Mouse (Mus musculus) kidney, embryonic 15.5 days (tissue): ENCODE results near the gene Mtap. TPM values are rescaled to one million over a fixed set of nuclear protein-coding genes. Genes with fewer than 3 reads are reported as not detected.

Source experiments
- ATAC-seq: fragments of 200-750 bp; cut with Nextera tagmentation; replicated peaks from 2 replicates; pipeline ENCODE4 v1.8.0; 2017; ENCODE audit warnings: moderate TSS enrichment; ENCODE audit not compliant: low FRiP score
- H3K27ac ChIP-seq: fragments of 300-500 bp; sonication (generic); 2 replicates; pipeline ENCODE4 v1.5.1; 2015; ENCODE audit warnings: mild to moderate bottlenecking, inconsistent platforms
- H3K27me3 ChIP-seq: fragments of 300-500 bp; sonication (generic); 2 replicates; pipeline ENCODE4 v1.6.1; 2015; ENCODE audit warnings: inconsistent platforms
- H3K36me3 ChIP-seq: fragments of 300-500 bp; sonication (generic); 2 replicates; pipeline ENCODE4 v1.6.1; 2015; ENCODE audit warnings: inconsistent platforms
- H3K4me1 ChIP-seq: fragments of 300-500 bp; sonication (generic); 2 replicates; pipeline ENCODE4 v1.6.1; 2015; ENCODE audit warnings: inconsistent platforms
- H3K4me2 ChIP-seq: fragments of 300-500 bp; sonication (generic); 2 replicates; pipeline ENCODE4 v1.6.1; 2015; ENCODE audit warnings: moderate library complexity, mild to moderate bottlenecking, inconsistent platforms
- H3K4me3 ChIP-seq: fragments of 300-500 bp; sonication (generic); replicated peaks from 2 replicates; pipeline ENCODE4 v1.5.1; 2015; ENCODE audit warnings: mild to moderate bottlenecking, inconsistent platforms
- H3K9ac ChIP-seq: fragments of 300-500 bp; sonication (generic); 2 replicates; pipeline ENCODE4 v1.6.1; 2015; ENCODE audit warnings: mild to moderate bottlenecking, inconsistent platforms
- H3K9me3 ChIP-seq: fragments of 300-500 bp; sonication (generic); replicated peaks from 2 replicates; pipeline ENCODE4 v1.6.1; 2016; ENCODE audit warnings: inconsistent platforms
- WGBS: fragments of 180-500 bp; shearing (Covaris S2); methylation state at CpG from one replicate; pipeline ENCODE4 v1.1.7; 2015; ENCODE audit warnings: mixed read lengths; 5-methylcytosine and 5-hydroxymethylcytosine counted together
- polyA plus RNA-seq: library from polyadenylated mRNA; unstranded; fragments of >200 nt; fragmentation: Nextera tagmentation; extraction: Ambion mirVana; gene quantifications from 2 replicates; pipeline ENCODE4 v1.2.1, GENCODE M21; 2015

Mtap gene
- polyA plus RNA-seq, 1 experiment from 2014 or later, result 74.0 TPM

- Histone ChIP-seq H3K9ac (no peak overlapping the region), H3K4me3 (no peak overlapping the region), H3K4me2 (no peak overlapping the region), H3K4me1 (peaks cover 37% of the 10 kb centered on the region), H3K27me3 (no peaks in the 10 kb centered on the region), H3K9me3 (no peaks in the 10 kb centered on the region), H3K27ac (no peak overlapping the region; the same call in 1 of the 2 replicates), H3K36me3 (peaks cover 10% of the 10 kb centered on the region; the same call in 1 of the 2 replicates)
- ATAC-seq, result no peak
- 67% methylated on average over 5 of the region's 5 CpGs for WGBS
Measured at GRCm38 (mm10) chr4:89140832-89141231, 3.9 kb downstream of the Mtap start.

- 38% methylated on average over 6 of the region's 6 CpGs for WGBS
- peaks cover 35% of the 10 kb centered on the region for H3K36me3 ChIP-seq
- ATAC-seq, result peak; percentile 64
- no peak overlapping the region for H3K4me2 ChIP-seq
- H3K9ac ChIP-seq, result no peak overlapping the region
- peaks cover 14% of the 10 kb centered on the region for H3K4me1 ChIP-seq
- no peak overlapping the region for H3K27ac ChIP-seq
- no peaks in the 10 kb centered on the region for H3K27me3 ChIP-seq
- H3K4me3 ChIP-seq, result no peak overlapping the region
- no peaks in the 10 kb centered on the region for H3K9me3 ChIP-seq
Measured at GRCm38 (mm10) chr4:89145409-89145808, 8.5 kb downstream of the Mtap start.

GRCm38 (mm10) chr4:89146291-89146690, 9.4 kb downstream of the Mtap start:
- WGBS, result 55% methylated on average over 3 of the region's 3 CpGs
- peaks cover 5% of the 10 kb centered on the region for H3K4me1 ChIP-seq

GRCm38 (mm10) chr4:89149261-89149660, 12.3 kb downstream of the Mtap start:
- Histone ChIP-seq H3K9me3 (no peaks in the 10 kb centered on the region), H3K27me3 (no peaks in the 10 kb centered on the region), H3K27ac (no peak overlapping the region), H3K36me3 (peaks cover 58% of the 10 kb centered on the region), H3K4me1 (no peaks in the 10 kb centered on the region), H3K9ac (no peak overlapping the region), H3K4me2 (no peak overlapping the region), H3K4me3 (no peak overlapping the region)
- ATAC-seq, result no peak

More at GRCm38 (mm10) chr4:89146291-89146690, 9.4 kb downstream of the Mtap start:
- H3K4me2 ChIP-seq, result no peak overlapping the region
- H3K4me3 ChIP-seq, result no peak overlapping the region
- H3K9me3 ChIP-seq, result no peaks in the 10 kb centered on the region
- H3K9ac ChIP-seq, result no peak overlapping the region
- no peak for ATAC-seq
- no peaks in the 10 kb centered on the region for H3K27me3 ChIP-seq
- H3K27ac ChIP-seq, result no peak overlapping the region
- H3K36me3 ChIP-seq, result peaks cover 43% of the 10 kb centered on the region

- Histone ChIP-seq H3K36me3 (peaks cover 91% of the 10 kb centered on the region), H3K4me3 (no peak overlapping the region), H3K27me3 (no peaks in the 10 kb centered on the region), H3K27ac (no peak overlapping the region), H3K4me1 (no peaks in the 10 kb centered on the region), H3K9me3 (no peaks in the 10 kb centered on the region), H3K4me2 (no peak overlapping the region), H3K9ac (no peak overlapping the region)
- ATAC-seq, result no peak
- WGBS, result 91% methylated on average over 3 of the region's 3 CpGs
Measured at GRCm38 (mm10) chr4:89161389-89161788, 24.5 kb downstream of the Mtap start.

GRCm38 (mm10) chr4:89162496-89162895, 25.6 kb downstream of the Mtap start:
- Histone ChIP-seq H3K9ac (no peak overlapping the region), H3K27ac (no peak overlapping the region), H3K4me1 (no peaks in the 10 kb centered on the region), H3K4me3 (no peak overlapping the region), H3K9me3 (no peaks in the 10 kb centered on the region), H3K4me2 (no peak overlapping the region), H3K27me3 (no peaks in the 10 kb centered on the region), H3K36me3 (peaks cover 91% of the 10 kb centered on the region)
- WGBS, result 83% methylated on average over 5 of the region's 5 CpGs
- ATAC-seq, result no peak

GRCm38 (mm10) chr4:89163613-89164012, 26.7 kb downstream of the Mtap start:
- Histone ChIP-seq H3K4me1 (no peaks in the 10 kb centered on the region), H3K36me3 (peaks cover 91% of the 10 kb centered on the region), H3K27me3 (no peaks in the 10 kb centered on the region), H3K4me3 (no peak overlapping the region), H3K9me3 (no peaks in the 10 kb centered on the region), H3K9ac (no peak overlapping the region), H3K4me2 (no peak overlapping the region), H3K27ac (no peak overlapping the region)
- ATAC-seq, result no peak; the same call in 1 of the 2 replicates
- 91% methylated on average over 8 of the region's 8 CpGs for WGBS

GRCm38 (mm10) chr4:89164681-89165080, 27.8 kb downstream of the Mtap start:
- WGBS, result 94% methylated on average over 2 of the region's 2 CpGs
- no peaks in the 10 kb centered on the region for H3K9me3 ChIP-seq

GRCm38 (mm10) chr4:89168877-89169276, 32.0 kb downstream of the Mtap start:
- H3K4me1 ChIP-seq, result no peaks in the 10 kb centered on the region
- ATAC-seq, result no peak
- H3K4me3 ChIP-seq, result no peak overlapping the region
- no peaks in the 10 kb centered on the region for H3K27me3 ChIP-seq
- WGBS, result 85% methylated on average over 9 of the region's 9 CpGs
- no peak overlapping the region for H3K4me2 ChIP-seq
- H3K9ac ChIP-seq, result no peak overlapping the region
- peaks cover 85% of the 10 kb centered on the region for H3K36me3 ChIP-seq
- H3K27ac ChIP-seq, result no peak overlapping the region
- no peaks in the 10 kb centered on the region for H3K9me3 ChIP-seq

More at GRCm38 (mm10) chr4:89164681-89165080, 27.8 kb downstream of the Mtap start:
- no peak overlapping the region for H3K27ac ChIP-seq
- no peaks in the 10 kb centered on the region for H3K27me3 ChIP-seq
- H3K4me2 ChIP-seq, result no peak overlapping the region
- H3K9ac ChIP-seq, result no peak overlapping the region
- no peaks in the 10 kb centered on the region for H3K4me1 ChIP-seq
- H3K4me3 ChIP-seq, result no peak overlapping the region
- H3K36me3 ChIP-seq, result peaks cover 90% of the 10 kb centered on the region
- ATAC-seq, result no peak

- no peak for ATAC-seq
- H3K9ac ChIP-seq, result no peak overlapping the region
- no peaks in the 10 kb centered on the region for H3K9me3 ChIP-seq
- WGBS, result 86% methylated on average over 4 of the region's 4 CpGs
- no peak overlapping the region for H3K27ac ChIP-seq
- H3K4me1 ChIP-seq, result no peaks in the 10 kb centered on the region
- H3K4me3 ChIP-seq, result no peak overlapping the region
- H3K36me3 ChIP-seq, result peaks cover 85% of the 10 kb centered on the region
- no peaks in the 10 kb centered on the region for H3K27me3 ChIP-seq
- H3K4me2 ChIP-seq, result no peak overlapping the region
Measured at GRCm38 (mm10) chr4:89169739-89170138, 32.8 kb downstream of the Mtap start.

- H3K27me3 ChIP-seq, result no peaks in the 10 kb centered on the region
- H3K4me1 ChIP-seq, result no peaks in the 10 kb centered on the region
- no peak overlapping the region for H3K27ac ChIP-seq
- H3K36me3 ChIP-seq, result peaks cover 85% of the 10 kb centered on the region
- ATAC-seq, result no peak
- no peak overlapping the region for H3K4me3 ChIP-seq
- no peak overlapping the region for H3K9ac ChIP-seq
- WGBS, result 93% methylated on average over 6 of the region's 6 CpGs
- no peak overlapping the region for H3K4me2 ChIP-seq
- no peaks in the 10 kb centered on the region for H3K9me3 ChIP-seq
Measured at GRCm38 (mm10) chr4:89170931-89171330, 34.0 kb downstream of the Mtap start.

GRCm38 (mm10) chr4:89172873-89173605, 36.1 kb downstream of the Mtap start:
- Histone ChIP-seq H3K27me3 (no peaks in the 10 kb centered on the region), H3K4me1 (no peaks in the 10 kb centered on the region), H3K9me3 (no peaks in the 10 kb centered on the region), H3K36me3 (peaks cover 85% of the 10 kb centered on the region), H3K4me3 (no peak overlapping the region), H3K9ac (no peak overlapping the region), H3K4me2 (no peak overlapping the region), H3K27ac (no peak overlapping the region)
- WGBS, result 94% methylated on average over 14 of the region's 14 CpGs
- ATAC-seq, result no peak
